Mouse (Mus musculus) adrenal gland, adult (tissue): ENCODE results near the gene Mvk.

Experiments used
- DNase-seq, 2 experiments: peaks; one replicate each; pipeline ENCODE4 v3.0.0; 2022 to 2023; ENCODE audit warnings: low spot score in 1 of 2; ENCODE audit not compliant: inconsistent age in 2 of 2

Mvk gene

GRCm38 (mm10) chr5:114456287-114456686 is 12.2 kb downstream of the Mvk start:
- DNase-seq, result no peak

GRCm38 (mm10) chr5:114456995-114457605 is 13.0 kb downstream of the Mvk start:
- DNase-seq, result no peak

GRCm38 (mm10) chr5:114461238-114461637 is 17.2 kb downstream of the Mvk start:
- peak; percentile 87 to 95 for DNase-seq

GRCm38 (mm10) chr5:114462067-114463040 is 18.3 kb downstream of the Mvk start:
- peak; percentile 66 to 89 for DNase-seq

GRCm38 (mm10) chr5:114464561-114464960 is 20.5 kb downstream of the Mvk start:
- no peak for DNase-seq

- DNase-seq, result no peak
Measured at GRCm38 (mm10) chr5:114465641-114466040, 21.6 kb downstream of the Mvk start.

GRCm38 (mm10) chr5:114467019-114467418 is 22.9 kb downstream of the Mvk start:
- DNase-seq, result peak in 1 of 2 experiments; percentile 48

GRCm38 (mm10) chr5:114467430-114467829 is 23.4 kb downstream of the Mvk start:
- DNase-seq, result peak; percentile 71 to 86

- DNase-seq, result no peak
Measured at GRCm38 (mm10) chr5:114468007-114468406, 23.9 kb downstream of the Mvk start.

- no peak for DNase-seq
Measured at GRCm38 (mm10) chr5:114470359-114470758, 26.3 kb downstream of the Mvk start.

GRCm38 (mm10) chr5:114474741-114475491 is 30.8 kb downstream of the Mvk start:
- DNase-seq, result no peak

GRCm38 (mm10) chr5:114478267-114478666 is 34.2 kb downstream of the Mvk start:
- no peak for DNase-seq

GRCm38 (mm10) chr5:114482587-114483011 is 38.5 kb downstream of the Mvk start:
- no peak for DNase-seq

- no peak for DNase-seq
Measured at GRCm38 (mm10) chr5:114485685-114486084, 41.6 kb downstream of the Mvk start.

GRCm38 (mm10) chr5:114489570-114489969 is 45.5 kb downstream of the Mvk start:
- no peak for DNase-seq

- no peak for DNase-seq
Measured at GRCm38 (mm10) chr5:114490241-114490640, 46.2 kb downstream of the Mvk start.

- DNase-seq, result no peak
Measured at GRCm38 (mm10) chr5:114494761-114495160, 50.7 kb downstream of the Mvk start.

- peak; percentile 51 to 55 for DNase-seq
Measured at GRCm38 (mm10) chr5:114501252-114501651, 57.2 kb downstream of the Mvk start.

GRCm38 (mm10) chr5:114504826-114505225 is 60.8 kb downstream of the Mvk start:
- no peak for DNase-seq

- DNase-seq, result no peak
Measured at GRCm38 (mm10) chr5:114505260-114506085, 61.4 kb downstream of the Mvk start.
